Mouse (Mus musculus) CH12.LX (cell line): ENCODE results near the gene Ltn1.

Source experiments
- ELF1 ChIP-seq: IDR thresholded peaks from 2 replicates; pipeline ENCODE4 v1.6.1; 2014; ENCODE audit warnings: low read depth, mild to moderate bottlenecking, inconsistent platforms, low read length, improper control_type of control experiment
- POLR2A ChIP-seq: IDR thresholded peaks from 2 replicates; pipeline ENCODE4 v1.6.1; 2011; ENCODE audit warnings: low read depth, mild to moderate bottlenecking, improper control_type of control experiment, low read length

- no peak for TF ChIP-seq ELF1
- TF ChIP-seq POLR2A, result no peak
Observed at GRCm38 (mm10) chr16:87437096-87437495, 4.7 kb upstream of the Ltn1 start.
